Mouse (Mus musculus): ENCODE measurements around the gene Gm28551.

Gene Gm28551

GRCm38 (mm10) chr1:53291197-53291596, 61.3 kb downstream of the Gm28551 start:
- no peak for DNase-seq (ENCODE audit: low spot score in 2 of 2)

Measured in spleen, postnatal 10 days (tissue).